Mouse (Mus musculus) bone marrow macrophage, adult 2 months (primary cell): ENCODE measurements around the gene Tmem243.

Experiments
- CTCF ChIP-seq: IDR thresholded peaks from 2 replicates; pipeline ENCODE4 v1.5.1; 2012; ENCODE audit warnings: low read depth, mild to moderate bottlenecking, low read length, moderate library complexity
- POLR2A ChIP-seq: IDR thresholded peaks from 2 replicates; pipeline ENCODE4 v1.6.1; 2012; ENCODE audit warnings: mild to moderate bottlenecking, low read depth, low read length, borderline replicate concordance

- TF ChIP-seq CTCF (no peak), POLR2A (no peak)
These were observed 3.5 kb downstream of the Tmem243 start for GRCm38 (mm10) chr5:9103958-9104357.
